Mouse (Mus musculus) midbrain, embryonic 11.5 days (tissue): ENCODE measurements around the gene Pold3. TPM values are rescaled to one million over a fixed set of nuclear protein-coding genes. Genes with fewer than 3 reads are reported as not detected.

Experiments used
- ATAC-seq: fragments of 200-750 bp; cut with Nextera tagmentation; 2 replicates; pipeline ENCODE4 v1.8.0; 2017; ENCODE audit warnings: moderate TSS enrichment, moderate library complexity; ENCODE audit not compliant: low FRiP score
- DNase-seq: peaks from one replicate; pipeline ENCODE4 v3.0.0; 2015; ENCODE audit warnings: low spot score; ENCODE audit errors: missing footprints
- H3K27ac ChIP-seq: fragments of 300-500 bp; sonication (generic); 2 replicates; pipeline ENCODE4 v1.5.1; 2014; ENCODE audit warnings: low read depth, low read length
- H3K27me3 ChIP-seq: fragments of 300-500 bp; sonication (generic); 2 replicates; pipeline ENCODE4 v1.6.1; 2014; ENCODE audit warnings: mild to moderate bottlenecking, low read length, moderate library complexity, mixed read lengths; ENCODE audit not compliant: control insufficient read depth, insufficient read depth
- H3K36me3 ChIP-seq: fragments of 300-500 bp; sonication (generic); 2 replicates; pipeline ENCODE4 v1.6.1; 2014; ENCODE audit warnings: mild to moderate bottlenecking, low read length, moderate library complexity, mixed read lengths; ENCODE audit not compliant: control insufficient read depth, insufficient read depth
- H3K4me1 ChIP-seq: fragments of 300-500 bp; sonication (generic); 2 replicates; pipeline ENCODE4 v1.6.1; 2014; ENCODE audit warnings: low read length; ENCODE audit not compliant: control insufficient read depth, insufficient read depth
- H3K4me2 ChIP-seq: fragments of 300-500 bp; sonication (generic); 2 replicates; pipeline ENCODE4 v1.6.1; 2014; ENCODE audit warnings: mild to moderate bottlenecking, moderate library complexity
- H3K4me3 ChIP-seq: fragments of 300-500 bp; sonication (generic); 2 replicates; pipeline ENCODE4 v1.5.1; 2014; ENCODE audit warnings: low read depth, low read length
- H3K9ac ChIP-seq: fragments of 300-500 bp; sonication (generic); 2 replicates; pipeline ENCODE4 v1.6.1; 2014; ENCODE audit warnings: low read length
- H3K9me3 ChIP-seq: fragments of 300-500 bp; sonication (generic); 2 replicates; pipeline ENCODE4 v1.6.1; 2016; ENCODE audit warnings: low read length; ENCODE audit not compliant: control insufficient read depth
- WGBS: fragments of 180-500 bp; shearing (Covaris S2); extraction: QIAGEN DNeasy Blood & Tissue Kit; methylation state at CpG from one replicate; pipeline ENCODE4 v1.1.7; 2014; 5-methylcytosine and 5-hydroxymethylcytosine counted together
- polyA plus RNA-seq: library from polyadenylated mRNA; unstranded; fragments of >200 nt; fragmentation: Nextera tagmentation; extraction: Ambion mirVana; gene quantifications from 2 replicates; pipeline ENCODE4 v1.2.1, GENCODE M21; 2014

Gene Pold3
- polyA plus RNA-seq, 1 experiment from 2014 or later, result 100 TPM

GRCm38 (mm10) chr7:100124211-100124610 lies 2.8 kb upstream of the Pold3 start:
- peak; percentile 90 for DNase-seq
- WGBS, result 75% methylated on average over 2 of the region's 2 CpGs

GRCm38 (mm10) chr7:100123486-100123885 lies 2.1 kb upstream of the Pold3 start:
- no peaks in the 10 kb centered on the region for H3K9me3 ChIP-seq
- peaks cover 5% of the 10 kb centered on the region; the same call in 1 of the 2 replicates for H3K4me1 ChIP-seq
- no peak overlapping the region for H3K4me2 ChIP-seq
- DNase-seq, result peak; percentile 86
- H3K36me3 ChIP-seq, result peaks cover 2% of the 10 kb centered on the region
- WGBS, result 62% methylated on average over 6 of the region's 6 CpGs
- H3K4me3 ChIP-seq, result no peak overlapping the region
- no peak overlapping the region for H3K27ac ChIP-seq
- H3K27me3 ChIP-seq, result no peaks in the 10 kb centered on the region
- ATAC-seq, result no peak
- H3K9ac ChIP-seq, result no peak overlapping the region

More at GRCm38 (mm10) chr7:100124211-100124610, 2.8 kb upstream of the Pold3 start:
- no peak overlapping the region for H3K9ac ChIP-seq
- H3K27ac ChIP-seq, result no peak overlapping the region
- H3K27me3 ChIP-seq, result no peaks in the 10 kb centered on the region
- H3K9me3 ChIP-seq, result no peaks in the 10 kb centered on the region
- no peaks in the 10 kb centered on the region for H3K36me3 ChIP-seq
- no peak overlapping the region for H3K4me2 ChIP-seq
- H3K4me3 ChIP-seq, result no peak overlapping the region
- peaks cover 5% of the 10 kb centered on the region; the same call in 1 of the 2 replicates for H3K4me1 ChIP-seq
- ATAC-seq, result no peak

GRCm38 (mm10) chr7:100120791-100121261 lies 539 bp downstream of the Pold3 start:
- Histone ChIP-seq H3K27ac (peak overlapping the region; percentile 77), H3K9me3 (no peaks in the 10 kb centered on the region), H3K27me3 (no peaks in the 10 kb centered on the region), H3K4me3 (peak overlapping the region; percentile 90), H3K9ac (peak overlapping the region; percentile 94), H3K4me1 (peaks cover 5% of the 10 kb centered on the region; the same call in 1 of the 2 replicates), H3K36me3 (peaks cover 5% of the 10 kb centered on the region), H3K4me2 (peak overlapping the region; percentile 78)
- 0% methylated on average over 25 of the region's 25 CpGs for WGBS
- ATAC-seq (peak; percentile 10), DNase-seq (peak; percentile 93)

- Histone ChIP-seq H3K27ac (no peak overlapping the region), H3K4me1 (no peaks in the 10 kb centered on the region), H3K27me3 (no peaks in the 10 kb centered on the region), H3K4me2 (no peak overlapping the region), H3K36me3 (peaks cover 9% of the 10 kb centered on the region), H3K4me3 (no peak overlapping the region), H3K9me3 (no peaks in the 10 kb centered on the region), H3K9ac (no peak overlapping the region)
- no peak for ATAC-seq
- 94% methylated on average over 6 of the region's 6 CpGs for WGBS
- DNase-seq, result no peak
These were observed 7.1 kb downstream of the Pold3 start for GRCm38 (mm10) chr7:100114279-100114678.

- Histone ChIP-seq H3K4me2 (no peak overlapping the region), H3K9ac (no peak overlapping the region), H3K27me3 (no peaks in the 10 kb centered on the region), H3K4me3 (no peak overlapping the region), H3K9me3 (no peaks in the 10 kb centered on the region), H3K4me1 (no peaks in the 10 kb centered on the region), H3K27ac (no peak overlapping the region), H3K36me3 (peaks cover 7% of the 10 kb centered on the region)
- DNase-seq (no peak), ATAC-seq (no peak)
- WGBS, result 82% methylated on average over 7 of the region's 7 CpGs
These were observed 7.5 kb downstream of the Pold3 start for GRCm38 (mm10) chr7:100113821-100114220.

GRCm38 (mm10) chr7:100111506-100111905 lies 9.9 kb downstream of the Pold3 start:
- Histone ChIP-seq H3K4me1 (no peaks in the 10 kb centered on the region), H3K36me3 (peaks cover 11% of the 10 kb centered on the region)

GRCm38 (mm10) chr7:100108341-100108740 lies 13.0 kb downstream of the Pold3 start:
- WGBS, result 85% methylated on average over 3 of the region's 3 CpGs
- peaks cover 24% of the 10 kb centered on the region for H3K36me3 ChIP-seq
- no peaks in the 10 kb centered on the region for H3K9me3 ChIP-seq
- H3K27ac ChIP-seq, result no peak overlapping the region
- no peak for ATAC-seq
- H3K4me1 ChIP-seq, result no peaks in the 10 kb centered on the region
- no peak overlapping the region for H3K9ac ChIP-seq
- DNase-seq, result peak; percentile 89
- no peaks in the 10 kb centered on the region for H3K27me3 ChIP-seq
- H3K4me3 ChIP-seq, result no peak overlapping the region
- H3K4me2 ChIP-seq, result no peak overlapping the region

More at GRCm38 (mm10) chr7:100111506-100111905, 9.9 kb downstream of the Pold3 start:
- no peak overlapping the region for H3K4me3 ChIP-seq
- no peaks in the 10 kb centered on the region for H3K27me3 ChIP-seq
- no peak for ATAC-seq
- H3K27ac ChIP-seq, result no peak overlapping the region
- no peak for DNase-seq
- no peak overlapping the region for H3K9ac ChIP-seq
- 82% methylated on average over 10 of the region's 10 CpGs for WGBS
- no peak overlapping the region for H3K4me2 ChIP-seq
- H3K9me3 ChIP-seq, result no peaks in the 10 kb centered on the region

- Histone ChIP-seq H3K4me2 (no peak overlapping the region), H3K36me3 (peaks cover 31% of the 10 kb centered on the region), H3K27ac (no peak overlapping the region), H3K9ac (no peak overlapping the region), H3K27me3 (no peaks in the 10 kb centered on the region), H3K4me1 (no peaks in the 10 kb centered on the region), H3K4me3 (no peak overlapping the region), H3K9me3 (no peaks in the 10 kb centered on the region)
- 92% methylated on average over 4 of the region's 4 CpGs for WGBS
- ATAC-seq (no peak), DNase-seq (no peak)
These were observed 16.7 kb downstream of the Pold3 start for GRCm38 (mm10) chr7:100104677-100105076.

- Histone ChIP-seq H3K9me3 (no peaks in the 10 kb centered on the region), H3K4me1 (no peaks in the 10 kb centered on the region), H3K9ac (no peak overlapping the region), H3K36me3 (peaks cover 30% of the 10 kb centered on the region), H3K4me2 (no peak overlapping the region), H3K4me3 (no peak overlapping the region), H3K27ac (no peak overlapping the region), H3K27me3 (no peaks in the 10 kb centered on the region)
- ATAC-seq (no peak), DNase-seq (no peak)
- 89% methylated on average over 5 of the region's 5 CpGs for WGBS
These were observed 21.3 kb downstream of the Pold3 start for GRCm38 (mm10) chr7:100100031-100100595.
